Mouse (Mus musculus) MEL (cell line): ENCODE measurements around the gene Bphl. TPM values are rescaled to one million over a fixed set of nuclear protein-coding genes. Genes with fewer than 3 reads are reported as not detected.

ENCODE experiments used
- DNase-seq: peaks from one replicate; pipeline ENCODE4 v3.0.0; 2011; ENCODE audit warnings: low read depth, low spot score
- H3K27ac ChIP-seq: 2 replicates; pipeline ENCODE4 v1.5.1; 2012; ENCODE audit warnings: low read depth, mild to moderate bottlenecking, control low read depth, low read length, moderate library complexity; ENCODE audit not compliant: control insufficient read depth
- H3K27me3 ChIP-seq, 2 experiments: fragments of 150-350 bp in 1 of 2; sonication (generic) in 1 of 2; 2 replicates each; pipeline ENCODE4 v1.6.1; 2012; ENCODE audit warnings: low read length in 2 of 2, mild to moderate bottlenecking in 2 of 2, improper control_type of control experiment in 1 of 2, moderate library complexity in 1 of 2; ENCODE audit not compliant: insufficient read depth in 2 of 2, control insufficient read depth in 1 of 2
- H3K36me3 ChIP-seq, 2 experiments: 2 replicates each; pipeline ENCODE4 v1.6.1; 2012 to 2014; ENCODE audit warnings: low read length in 2 of 2, improper control_type of control experiment in 1 of 2, inconsistent platforms in 1 of 2, mild to moderate bottlenecking in 1 of 2; ENCODE audit not compliant: insufficient read depth in 2 of 2, control insufficient read depth in 1 of 2
- H3K4me1 ChIP-seq, 2 experiments: fragments of 150-350 bp in 1 of 2; sonication (generic) in 1 of 2; 2 replicates each; pipeline ENCODE4 v1.6.1; 2012; ENCODE audit warnings: low read length in 2 of 2, improper control_type of control experiment in 1 of 2, mild to moderate bottlenecking in 1 of 2; ENCODE audit not compliant: insufficient read depth in 2 of 2, control insufficient read depth in 1 of 2
- H3K4me3 ChIP-seq, 2 experiments: fragments of 150-350 bp in 1 of 2; sonication (generic) in 1 of 2; 2 replicates each; pipeline ENCODE4 v1.5.1; 2012; ENCODE audit warnings: low read depth in 2 of 2, low read length in 2 of 2, mild to moderate bottlenecking in 2 of 2, moderate library complexity in 2 of 2, control low read depth in 1 of 2, improper control_type of control experiment in 1 of 2; ENCODE audit not compliant: control insufficient read depth in 1 of 2, insufficient read depth in 1 of 2
- H3K79me2 ChIP-seq: 2 replicates; pipeline ENCODE4 v1.6.1; 2012; ENCODE audit warnings: mild to moderate bottlenecking, low read length, moderate library complexity; ENCODE audit not compliant: control insufficient read depth, poor library complexity, insufficient read depth
- H3K9ac ChIP-seq: 2 replicates; pipeline ENCODE4 v1.6.1; 2012; ENCODE audit warnings: low read depth, mild to moderate bottlenecking, control low read depth, low read length, moderate library complexity; ENCODE audit not compliant: control insufficient read depth, poor library complexity, severe bottlenecking
- H3K9me3 ChIP-seq: fragments of 150-350 bp; sonication (generic); replicated peaks from 2 replicates; pipeline ENCODE4 v1.6.1; 2012; ENCODE audit warnings: mild to moderate bottlenecking, low read length, improper control_type of control experiment, moderate library complexity; ENCODE audit not compliant: insufficient read depth
- BHLHE40 ChIP-seq: IDR thresholded peaks from 2 replicates; pipeline ENCODE4 v1.6.1; 2012; ENCODE audit warnings: low read depth, mild to moderate bottlenecking, inconsistent platforms, low read length, improper control_type of control experiment, borderline replicate concordance
- CHD2 ChIP-seq: IDR thresholded peaks from 2 replicates; pipeline ENCODE4 v1.6.1; 2011; ENCODE audit warnings: low read length, improper control_type of control experiment
- CTCF ChIP-seq, 3 experiments: IDR thresholded peaks in 2 of 3; conservative IDR thresholded peaks in 1 of 3; 2 replicates each; pipeline ENCODE4 v1.5.1; 2011 to 2012; ENCODE audit warnings: low read length in 3 of 3, low read depth in 2 of 3, mild to moderate bottlenecking in 2 of 3, improper control_type of control experiment in 1 of 3, inconsistent platforms in 1 of 3, mixed read lengths in 1 of 3, moderate library complexity in 1 of 3; ENCODE audit not compliant: control insufficient read depth in 1 of 3, insufficient read depth in 1 of 3, poor library complexity in 1 of 3, severe bottlenecking in 1 of 3
- ELF1 ChIP-seq: IDR thresholded peaks from 2 replicates; pipeline ENCODE4 v1.6.1; 2014; ENCODE audit warnings: low read depth, mild to moderate bottlenecking, inconsistent platforms, low read length, improper control_type of control experiment, moderate library complexity
- EP300 ChIP-seq, 2 experiments: IDR thresholded peaks; 2 replicates each; pipeline ENCODE4 v1.6.1; 2011; ENCODE audit warnings: improper control_type of control experiment in 2 of 2, low read length in 2 of 2, low read depth in 1 of 2, mild to moderate bottlenecking in 1 of 2
- ETS1 ChIP-seq: IDR thresholded peaks from 2 replicates; pipeline ENCODE4 v1.6.1; 2012; ENCODE audit warnings: low read depth, mild to moderate bottlenecking, inconsistent platforms, low read length, improper control_type of control experiment, moderate library complexity
- GABPA ChIP-seq: IDR thresholded peaks from 2 replicates; pipeline ENCODE4 v1.6.1; 2012; ENCODE audit warnings: low read depth, mild to moderate bottlenecking, inconsistent platforms, low read length, improper control_type of control experiment, moderate library complexity
- HCFC1 ChIP-seq: IDR thresholded peaks from 2 replicates; pipeline ENCODE4 v1.6.1; 2012; ENCODE audit warnings: low read depth, mild to moderate bottlenecking, inconsistent platforms, low read length, improper control_type of control experiment, moderate library complexity
- MAZ ChIP-seq: IDR thresholded peaks from 2 replicates; pipeline ENCODE4 v1.6.1; 2012; ENCODE audit warnings: low read depth, mild to moderate bottlenecking, inconsistent platforms, low read length, improper control_type of control experiment
- MEF2A ChIP-seq: IDR thresholded peaks from 2 replicates; pipeline ENCODE4 v1.6.1; 2014; ENCODE audit warnings: low read depth, mild to moderate bottlenecking, inconsistent platforms, low read length, improper control_type of control experiment; ENCODE audit not compliant: poor library complexity, insufficient replicate concordance, severe bottlenecking; ENCODE audit errors: extremely low read depth
- MXI1 ChIP-seq: IDR thresholded peaks from 2 replicates; pipeline ENCODE4 v1.6.1; 2011; ENCODE audit warnings: mild to moderate bottlenecking, low read depth, low read length, improper control_type of control experiment
- NELFE ChIP-seq: IDR thresholded peaks from 2 replicates; pipeline ENCODE4 v1.6.1; 2011; ENCODE audit warnings: low read depth, low read length, improper control_type of control experiment
- POLR2A ChIP-seq, 2 experiments: IDR thresholded peaks; 2 replicates each; pipeline ENCODE4 v1.6.1; 2011 to 2012; ENCODE audit warnings: low read length in 2 of 2, mild to moderate bottlenecking in 2 of 2, control low read depth in 1 of 2, improper control_type of control experiment in 1 of 2, low read depth in 1 of 2, moderate library complexity in 1 of 2; ENCODE audit not compliant: control insufficient read depth in 1 of 2, insufficient read depth in 1 of 2, poor library complexity in 1 of 2
- POLR2AphosphoS2 ChIP-seq: IDR thresholded peaks from 2 replicates; pipeline ENCODE4 v1.6.1; 2011; ENCODE audit warnings: low read length, improper control_type of control experiment
- POLR2AphosphoS5 ChIP-seq: IDR thresholded peaks from 2 replicates; pipeline ENCODE4 v1.6.1; 2012; ENCODE audit warnings: low read depth, borderline replicate concordance, mild to moderate bottlenecking, inconsistent platforms, low read length, moderate library complexity, mixed read lengths
- RCOR1 ChIP-seq: IDR thresholded peaks from 2 replicates; pipeline ENCODE4 v1.6.1; 2012; ENCODE audit warnings: low read depth, mild to moderate bottlenecking, inconsistent platforms, low read length, improper control_type of control experiment
- SIN3A ChIP-seq: IDR thresholded peaks from 2 replicates; pipeline ENCODE4 v1.6.1; 2012; ENCODE audit warnings: low read length, improper control_type of control experiment, inconsistent platforms
- TAL1 ChIP-seq: IDR thresholded peaks from 2 replicates; pipeline ENCODE4 v1.6.1; 2012; ENCODE audit warnings: mild to moderate bottlenecking, inconsistent platforms, low read length, moderate library complexity, mixed read lengths
- TBP ChIP-seq: IDR thresholded peaks from 2 replicates; pipeline ENCODE4 v1.8.0; 2011; ENCODE audit warnings: low read depth, low read length, improper control_type of control experiment
- TCF12 ChIP-seq: IDR thresholded peaks from 2 replicates; pipeline ENCODE4 v1.6.1; 2014; ENCODE audit warnings: low read depth, mild to moderate bottlenecking, inconsistent platforms, low read length, improper control_type of control experiment, moderate library complexity
- ZMIZ1 ChIP-seq: IDR thresholded peaks from 2 replicates; pipeline ENCODE4 v1.6.1; 2012; ENCODE audit warnings: low read depth, mild to moderate bottlenecking, inconsistent platforms, low read length, improper control_type of control experiment, moderate library complexity
- polyA plus RNA-seq, 2 experiments: library from polyadenylated mRNA; stranded (reverse) in 1 of 2; unstranded in 1 of 2; fragments of >175 nt in 1 of 2; fragments of >200 nt in 1 of 2; gene quantifications; 2 replicates each; pipeline versions ENCODE4 v1.2.1 to v1.2.4; 2012; ENCODE audit warnings: low replicate concordance in 2 of 2, low read depth in 1 of 2; ENCODE audit not compliant: insufficient read length in 2 of 2, insufficient read depth in 1 of 2, missing spikeins in 1 of 2
- total RNA-seq: library from RNA; depleted of rRNA; stranded (reverse); fragments of 300-350 nt; gene quantifications from 2 replicates; pipeline ENCODE4 v1.2.3, GENCODE M21; 2012

Bphl gene
- total and polyA plus RNA-seq, 3 experiments = 6.5 to 7.7 TPM; not detected in 1

DNA sequence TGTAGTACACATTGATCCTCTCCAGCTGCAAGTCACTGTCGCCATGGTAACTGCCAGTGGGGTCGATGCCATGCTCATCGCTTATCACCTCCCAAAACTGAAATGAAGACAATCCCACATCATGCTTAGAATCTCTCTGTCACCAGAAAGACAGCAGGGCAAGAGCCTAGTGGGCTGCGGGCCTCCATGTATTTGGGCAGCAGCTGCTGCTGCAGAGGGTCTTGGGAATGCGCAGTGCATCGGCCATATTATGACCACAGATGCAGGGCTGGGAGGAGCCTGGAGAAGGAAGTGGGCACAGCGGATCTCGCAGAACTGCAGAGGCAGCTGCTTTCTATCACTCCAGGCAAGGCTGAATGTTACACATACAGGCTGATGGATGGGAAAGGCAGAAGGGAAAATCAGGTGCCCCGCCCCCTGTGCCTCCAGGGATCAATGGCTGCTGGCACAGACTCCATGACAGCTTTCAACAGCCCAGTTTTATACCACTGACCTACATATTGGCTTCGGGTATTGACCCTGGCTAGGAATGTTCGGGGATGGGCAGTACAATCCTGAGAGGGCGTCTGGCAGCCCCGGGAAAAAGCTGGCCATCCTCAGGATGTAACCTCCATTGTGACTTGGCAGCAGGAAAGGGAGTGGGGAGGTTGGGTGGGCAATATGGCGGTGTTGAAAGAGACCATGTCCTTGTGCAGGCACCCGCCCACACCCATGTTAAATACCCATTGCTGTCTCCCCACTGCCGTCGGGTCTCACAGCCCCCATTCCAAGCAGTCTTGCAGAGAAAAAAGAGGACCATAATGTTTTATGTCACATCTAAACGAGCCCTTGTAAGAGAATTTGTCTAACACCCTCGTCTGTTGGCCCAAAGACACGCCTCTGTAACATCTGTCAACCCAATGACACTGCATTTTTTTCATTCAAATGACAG lies 39.4 kb downstream of the Bphl start:
- no peak for TF ChIP-seq TAL1
- peak; percentile 23; the same call in 1 of the 2 replicates for TF ChIP-seq ETS1
- TF ChIP-seq MXI1 = peak; percentile 60; the same call in 1 of the 2 replicates
- TF ChIP-seq GABPA = 0 out of 2 replicates have a peak, but pooled peaks have one; percentile 42
- TF ChIP-seq, all 39 proteins: peak for 3
- Histone ChIP-seq H3K9me3 (no peaks in the 10 kb centered on the region), H3K79me2 (peaks cover 6% of the 10 kb centered on the region), H3K27ac (no peak overlapping the region), H3K27me3 (no peaks in the 10 kb centered on the region), H3K9ac (peak overlapping the region; percentile 55), H3K4me1 (peaks cover 2 to 8% of the 10 kb centered on the region in 2 experiments; a peak in 3 of 4 replicates), H3K4me3 (peak overlapping the region; percentile 59 to 89), H3K36me3 (peaks cover 0 to 4% of the 10 kb centered on the region in 2 experiments; a peak in 2 of 4 replicates)
- DNase-seq = no peak

DNA sequence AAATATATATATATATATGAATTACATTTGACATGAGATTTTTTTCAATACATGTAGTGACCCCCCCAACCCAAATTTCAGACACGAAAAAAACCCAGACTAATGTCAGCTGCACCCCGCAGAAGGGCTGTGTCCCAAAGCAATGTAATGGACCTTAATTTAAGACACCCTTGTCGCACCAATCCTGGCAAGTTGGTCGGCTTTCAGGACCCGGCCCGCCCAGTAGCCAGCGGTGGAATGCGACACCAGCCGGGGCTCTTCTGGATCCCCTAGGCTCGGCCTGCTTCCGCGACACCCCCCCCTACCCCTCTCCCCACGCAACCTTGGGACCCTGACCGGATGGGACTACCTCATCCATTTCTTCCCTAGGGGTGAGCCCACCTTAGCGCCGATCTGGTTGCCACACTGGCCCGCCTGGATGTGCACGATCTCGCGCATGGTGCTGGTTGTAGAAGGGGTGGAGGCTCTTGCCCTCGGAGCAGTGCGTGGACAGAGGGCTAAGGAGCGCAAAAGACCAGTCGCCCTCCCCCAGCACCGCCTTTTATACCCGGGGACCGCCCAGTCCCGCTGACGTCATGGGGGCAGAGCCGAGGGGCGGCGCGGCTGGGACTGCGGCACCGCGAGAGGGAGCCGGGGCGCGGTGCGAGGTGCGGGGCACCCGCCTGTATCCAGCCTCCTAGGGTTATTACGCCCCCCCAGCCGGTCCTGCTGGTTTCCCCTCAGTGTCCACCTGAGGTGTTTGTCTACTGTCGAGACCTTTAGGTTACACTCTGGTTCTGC lies 40.3 kb downstream of the Bphl start, which contains the start of gene Tubb2a:
Gene Tubb2a, minus strand, starts transcription at position 516 of the 780 bp plus-strand sequence.
- DNase-seq = peak; percentile 90
- H3K4me3 ChIP-seq = peak within 1 kb of the TSS; percentile 59 to 89
- H3K4me1 ChIP-seq = peaks cover 2 to 8% of the 10 kb centered on the region in 2 experiments; a peak in 3 of 4 replicates
- H3K36me3 ChIP-seq = peaks cover 0 to 4% of the 10 kb centered on the region in 2 experiments; a peak in 2 of 4 replicates
- peak within 1 kb of the TSS; percentile 39 for H3K27ac ChIP-seq
- TF ChIP-seq POLR2A (IDR thresholded peaks at IDR 0.05; ENCODE audit: control insufficient read depth in 1 of 2, insufficient read depth in 1 of 2, low read depth in 1 of 2, low read length in 2 of 2, poor library complexity in 1 of 2) = peak; percentile 81 to 93
- TF ChIP-seq NELFE = peak; percentile 93
- TF ChIP-seq CHD2 = peak; percentile 25; the same call in 1 of the 2 replicates
- TF ChIP-seq POLR2AphosphoS2 = peak; percentile 58; the same call in 1 of the 2 replicates
- no peak for TF ChIP-seq MEF2A
- TF ChIP-seq CTCF (IDR thresholded peaks at IDR 0.05 in 2 of 3, conservative IDR thresholded peaks at IDR 0.05 in 1 of 3; ENCODE audit: control insufficient read depth in 1 of 3, insufficient read depth in 1 of 3, low read depth in 2 of 3, low read length in 3 of 3, poor library complexity in 1 of 3, severe bottlenecking in 1 of 3) = peak in 2 of 3 experiments; percentile 33; a peak in 3 of 6 replicates
- peak; percentile 58 for TF ChIP-seq SIN3A
- TF ChIP-seq HCFC1 = peak; percentile 48; the same call in 1 of the 2 replicates
- TF ChIP-seq EP300 (IDR thresholded peaks at IDR 0.05; ENCODE audit: low read depth in 1 of 2, low read length in 2 of 2) = 0 out of 4 replicates have a peak, but pooled peaks of 1 of the 2 experiments have one; percentile 2
- peak; percentile 70; the same call in 1 of the 2 replicates for TF ChIP-seq ZMIZ1
- peak; percentile 97 for TF ChIP-seq TBP
- TF ChIP-seq RCOR1 = no peak
- peak; percentile 55 for TF ChIP-seq TCF12
- TF ChIP-seq ELF1 = no peak
- TF ChIP-seq BHLHE40 = no peak
- TF ChIP-seq ETS1 = peak; percentile 45; the same call in 1 of the 2 replicates
- TF ChIP-seq MAZ = peak; percentile 35; the same call in 1 of the 2 replicates
- 0 out of 2 replicates have a peak, but pooled peaks have one; percentile 43 for TF ChIP-seq POLR2AphosphoS5
- peak within 1 kb of the TSS; percentile 78 for H3K9ac ChIP-seq
- H3K9me3 ChIP-seq = no peaks in the 10 kb centered on the region
- peaks cover 6% of the 10 kb centered on the region for H3K79me2 ChIP-seq
- no peaks in the 10 kb centered on the region for H3K27me3 ChIP-seq
